Mouse (Mus musculus) layer of hippocampus, adult 9-10 months (tissue): Measurements from ENCODE around the gene Ccdc114.

Experiments used
- DNase-seq: peaks from one replicate; pipeline ENCODE4 v3.0.0; 2022; ENCODE audit warnings: low spot score

Ccdc114 gene

DNA sequence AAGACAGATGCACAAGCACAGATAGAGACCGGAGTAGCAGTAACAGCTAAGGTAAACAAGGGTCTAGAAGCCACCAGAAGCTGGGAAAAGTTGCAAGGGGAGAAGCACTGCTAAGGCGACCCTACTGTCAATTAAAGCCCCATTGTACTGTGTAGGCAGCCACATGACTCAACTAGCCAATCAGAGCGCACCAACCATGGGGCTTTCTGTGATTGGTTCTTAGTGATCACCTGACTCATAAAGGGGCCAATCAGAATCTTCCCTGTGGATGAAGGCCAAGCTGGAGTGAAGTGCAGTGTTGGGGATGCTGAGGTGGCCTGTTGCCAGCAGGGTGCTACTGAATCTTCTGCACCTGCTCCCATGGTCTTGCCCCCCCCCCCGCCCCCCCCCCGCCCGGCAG is 63.0 kb downstream of the Ccdc114 start:
- no peak for DNase-seq

DNA sequence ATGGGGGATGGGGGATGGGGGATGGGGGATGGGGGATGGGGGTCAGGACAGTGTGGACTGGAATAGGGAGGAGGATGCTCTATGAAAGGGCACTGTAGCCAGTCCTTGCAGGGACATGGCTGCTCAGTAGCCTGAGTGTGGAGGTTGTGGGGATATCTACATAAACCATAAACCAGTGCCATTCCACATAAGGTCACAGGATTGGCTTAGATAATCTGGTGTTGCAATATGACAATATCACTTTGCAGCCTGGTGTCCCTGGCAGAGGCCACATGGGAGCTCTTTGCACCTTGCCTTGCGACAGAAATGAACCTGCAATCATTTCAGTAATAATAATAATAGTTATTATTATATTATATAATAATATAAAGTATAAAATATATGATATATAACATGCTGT is 64.5 kb downstream of the Ccdc114 start:
- no peak for DNase-seq

DNA sequence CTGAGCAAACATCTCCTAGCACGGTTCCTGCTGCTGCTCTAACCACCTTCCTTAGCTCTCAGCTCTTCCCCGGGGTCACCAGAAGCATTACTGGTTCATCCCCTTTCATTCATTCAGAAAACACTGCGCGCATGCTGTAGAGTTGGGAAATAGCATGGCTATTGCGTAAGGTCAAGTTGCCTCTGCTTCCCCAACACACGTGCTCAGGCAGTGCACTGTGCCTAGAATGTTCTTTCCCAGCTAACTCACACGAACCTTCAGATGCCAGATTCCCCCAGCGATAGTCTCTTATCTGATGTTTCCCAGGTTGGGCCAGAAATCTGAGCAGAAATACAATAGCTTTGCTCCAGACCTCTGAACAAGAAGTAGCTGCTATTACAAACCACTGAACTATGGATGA is 68.6 kb downstream of the Ccdc114 start:
- DNase-seq: no peak
